Mouse (Mus musculus): ENCODE measurements around the gene Cfap46.

Cfap46 gene

DNA sequence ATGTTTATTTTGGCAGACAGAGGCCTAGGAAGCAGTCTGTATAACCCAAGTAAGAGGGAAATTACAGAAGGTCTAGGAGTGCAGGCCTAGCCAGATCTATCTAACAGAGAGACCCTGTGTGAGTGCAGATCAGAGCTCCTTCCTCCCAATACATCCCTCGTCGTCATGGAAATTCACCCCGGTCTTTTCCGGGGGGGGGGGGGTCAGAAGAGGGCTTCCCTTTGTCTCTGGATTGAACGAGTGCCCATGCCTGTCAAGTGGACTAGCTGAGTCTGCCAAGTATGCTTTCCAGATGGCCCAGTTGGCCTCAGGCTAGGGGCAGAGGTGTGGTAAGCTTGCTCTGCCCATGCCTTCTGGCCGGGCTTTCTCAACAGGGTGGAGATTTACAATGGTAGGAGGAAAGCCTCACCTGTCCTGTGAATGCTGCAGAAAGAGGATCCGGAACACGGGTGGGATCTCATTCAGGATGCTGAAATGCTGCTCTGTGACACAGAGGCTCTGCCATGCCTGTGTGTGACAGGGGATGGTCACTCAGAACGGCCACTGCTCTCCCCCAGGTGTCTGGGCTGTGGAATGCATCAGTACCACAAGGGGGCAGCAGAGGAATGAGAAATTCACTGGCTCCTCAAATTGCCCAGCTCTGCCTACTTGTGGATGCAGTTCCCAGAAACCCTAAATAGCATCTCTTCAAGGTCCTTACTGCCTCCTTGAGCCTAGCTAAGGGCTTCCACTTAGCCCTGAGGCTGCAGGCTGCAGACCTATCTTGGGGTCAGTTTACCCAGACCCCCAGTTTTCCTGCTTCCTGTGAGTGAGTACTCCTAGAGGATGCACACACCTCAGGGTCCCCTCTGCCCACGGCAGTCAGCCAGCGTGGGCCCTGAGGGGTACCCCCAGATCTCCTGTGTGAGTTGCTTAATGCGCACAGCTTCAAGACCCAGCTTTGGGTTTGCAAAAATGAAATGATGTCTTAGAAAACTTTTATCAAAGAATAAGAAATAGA, 67.5 kb downstream of the Cfap46 start:
- Histone ChIP-seq H3K27me3 (ENCODE audit: control insufficient read depth, insufficient read depth, low read length, poor library complexity, severe bottlenecking) (no peaks in the 10 kb centered on the region), H3K36me3 (ENCODE audit: control insufficient read depth, insufficient read depth, low read length, poor library complexity, severe bottlenecking) (no peaks in the 10 kb centered on the region)
- DNase-seq (ENCODE audit: low read depth, low spot score) = peak; percentile 54

- DNase-seq (ENCODE audit: low read depth, low spot score) = no peak
- H3K36me3 ChIP-seq (ENCODE audit: control insufficient read depth, insufficient read depth, low read length, poor library complexity, severe bottlenecking) = no peaks in the 10 kb centered on the region
These were observed 73.3 kb downstream of the Cfap46 start for GRCm38 (mm10) chr7:139610328-139610727.

GRCm38 (mm10) chr7:139595862-139596261, 87.8 kb downstream of the Cfap46 start:
- Histone ChIP-seq H3K36me3 (ENCODE audit: control insufficient read depth, insufficient read depth, low read length, poor library complexity, severe bottlenecking) (no peaks in the 10 kb centered on the region), H3K27me3 (ENCODE audit: control insufficient read depth, insufficient read depth, low read length, poor library complexity, severe bottlenecking) (no peaks in the 10 kb centered on the region)
- no peak for DNase-seq (ENCODE audit: low read depth, low spot score)

More at GRCm38 (mm10) chr7:139610328-139610727, 73.3 kb downstream of the Cfap46 start:
- no peaks in the 10 kb centered on the region for H3K27me3 ChIP-seq (ENCODE audit: control insufficient read depth, insufficient read depth, low read length, poor library complexity, severe bottlenecking)

DNA sequence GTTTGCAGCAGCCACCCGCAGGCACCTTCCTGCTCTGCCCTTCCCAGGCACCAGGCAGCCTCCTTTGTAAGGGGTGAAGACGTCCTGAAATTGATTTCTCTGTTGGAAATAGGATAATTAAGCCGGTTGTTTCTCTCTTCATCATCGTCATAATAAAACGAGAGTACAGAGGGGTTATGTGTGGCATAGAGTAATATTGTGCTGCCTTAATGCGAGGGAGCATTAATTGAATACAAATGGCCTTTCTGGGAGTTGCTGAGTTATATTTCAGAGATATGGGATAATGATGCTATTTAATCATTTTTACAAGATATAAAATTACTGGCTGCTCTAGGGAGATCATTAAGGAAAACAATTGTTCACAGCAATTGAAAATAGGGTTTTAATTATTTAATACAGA, 88.3 kb downstream of the Cfap46 start:
- DNase-seq (ENCODE audit: low read depth, low spot score) = no peak
- Histone ChIP-seq H3K27me3 (ENCODE audit: control insufficient read depth, insufficient read depth, low read length, poor library complexity, severe bottlenecking) (no peaks in the 10 kb centered on the region), H3K36me3 (ENCODE audit: control insufficient read depth, insufficient read depth, low read length, poor library complexity, severe bottlenecking) (no peaks in the 10 kb centered on the region)

- Histone ChIP-seq H3K36me3 (ENCODE audit: control insufficient read depth, insufficient read depth, low read length, poor library complexity, severe bottlenecking) (no peaks in the 10 kb centered on the region), H3K27me3 (ENCODE audit: control insufficient read depth, insufficient read depth, low read length, poor library complexity, severe bottlenecking) (no peaks in the 10 kb centered on the region)
- DNase-seq (ENCODE audit: low read depth, low spot score) = no peak
These were observed 92.3 kb downstream of the Cfap46 start for GRCm38 (mm10) chr7:139591311-139591710.

DNA sequence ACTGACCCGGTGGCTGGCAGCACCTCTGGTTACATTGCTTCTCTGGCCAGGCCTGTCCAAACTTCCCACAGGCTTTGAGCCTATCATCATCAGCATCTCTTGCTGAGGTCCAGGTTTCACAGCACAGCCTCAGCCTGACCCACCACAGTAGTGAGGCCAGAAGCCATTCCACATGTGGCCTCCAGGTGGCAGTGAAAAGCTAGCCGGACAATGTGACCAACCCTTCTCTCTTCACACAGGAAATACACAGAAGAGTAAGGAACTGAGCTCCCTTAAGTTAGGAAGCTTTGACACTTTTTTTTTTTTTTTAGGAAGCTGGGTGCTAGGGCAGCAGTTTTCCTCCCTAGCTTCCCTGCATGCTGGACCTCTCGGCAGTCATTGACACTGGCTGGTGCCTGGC, 93.3 kb downstream of the Cfap46 start:
- DNase-seq (ENCODE audit: low read depth, low spot score) = peak; percentile 36
- Histone ChIP-seq H3K27me3 (ENCODE audit: control insufficient read depth, insufficient read depth, low read length, poor library complexity, severe bottlenecking) (no peaks in the 10 kb centered on the region), H3K36me3 (ENCODE audit: control insufficient read depth, insufficient read depth, low read length, poor library complexity, severe bottlenecking) (no peaks in the 10 kb centered on the region)

DNA sequence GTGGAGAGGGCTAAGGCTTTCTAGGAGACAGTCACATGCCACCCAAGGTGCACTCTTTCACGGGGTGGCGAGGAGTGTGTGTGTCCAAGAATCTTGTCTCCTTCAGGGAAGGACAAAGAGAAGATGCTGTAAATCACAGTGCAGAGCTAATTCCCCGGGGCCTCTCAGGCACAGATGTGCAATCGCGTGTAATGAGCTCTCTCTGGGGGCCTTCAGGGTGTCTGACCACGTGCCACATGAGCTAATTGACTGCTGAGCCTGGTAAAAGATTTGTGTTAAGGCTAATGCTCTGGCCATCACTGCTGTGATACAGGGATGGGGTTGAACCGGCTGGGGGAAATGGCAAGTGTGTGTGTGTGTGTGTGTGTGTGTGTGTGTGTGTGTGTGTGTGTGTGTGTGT, 95.7 kb downstream of the Cfap46 start:
- Histone ChIP-seq H3K36me3 (ENCODE audit: control insufficient read depth, insufficient read depth, low read length, poor library complexity, severe bottlenecking) (no peaks in the 10 kb centered on the region), H3K27me3 (ENCODE audit: control insufficient read depth, insufficient read depth, low read length, poor library complexity, severe bottlenecking) (no peaks in the 10 kb centered on the region)
- DNase-seq (ENCODE audit: low read depth, low spot score) = no peak

DNA sequence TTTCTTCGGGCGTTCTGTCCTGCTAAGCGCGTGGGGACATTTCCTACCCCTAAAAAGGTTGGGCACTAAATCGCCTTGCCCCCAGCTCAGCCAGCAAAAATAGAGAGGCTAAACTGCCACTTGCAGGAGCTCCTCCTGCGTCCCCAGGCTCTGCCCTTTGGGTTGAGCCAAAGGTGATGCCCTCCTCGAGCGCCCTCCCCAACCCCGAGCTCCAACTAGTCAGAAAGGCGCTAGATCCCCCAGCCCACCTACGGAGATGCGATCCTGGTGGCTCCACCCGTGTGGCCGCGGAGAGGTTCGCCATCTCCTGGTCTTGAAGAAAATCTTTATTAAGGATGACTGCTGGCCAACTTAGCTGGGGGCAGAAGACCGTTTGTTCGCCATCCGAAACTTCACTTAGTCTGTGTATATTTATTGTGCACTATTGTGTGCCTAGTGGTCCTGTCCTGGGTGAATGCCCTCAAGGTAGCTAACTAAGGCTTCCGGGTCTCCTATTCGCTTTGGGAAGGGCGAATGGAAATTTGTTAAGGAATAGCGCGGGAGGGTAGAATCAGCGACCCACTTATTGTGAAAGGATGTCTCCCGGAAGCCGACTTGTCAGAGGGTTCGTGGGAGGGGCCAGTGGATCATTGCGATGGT, 98.3 kb downstream of the Cfap46 start:
- no peak for DNase-seq (ENCODE audit: low read depth, low spot score)
- Histone ChIP-seq H3K27me3 (ENCODE audit: control insufficient read depth, insufficient read depth, low read length, poor library complexity, severe bottlenecking) (no peaks in the 10 kb centered on the region; the same call in 1 of the 2 replicates), H3K36me3 (ENCODE audit: control insufficient read depth, insufficient read depth, low read length, poor library complexity, severe bottlenecking) (no peaks in the 10 kb centered on the region)

DNA sequence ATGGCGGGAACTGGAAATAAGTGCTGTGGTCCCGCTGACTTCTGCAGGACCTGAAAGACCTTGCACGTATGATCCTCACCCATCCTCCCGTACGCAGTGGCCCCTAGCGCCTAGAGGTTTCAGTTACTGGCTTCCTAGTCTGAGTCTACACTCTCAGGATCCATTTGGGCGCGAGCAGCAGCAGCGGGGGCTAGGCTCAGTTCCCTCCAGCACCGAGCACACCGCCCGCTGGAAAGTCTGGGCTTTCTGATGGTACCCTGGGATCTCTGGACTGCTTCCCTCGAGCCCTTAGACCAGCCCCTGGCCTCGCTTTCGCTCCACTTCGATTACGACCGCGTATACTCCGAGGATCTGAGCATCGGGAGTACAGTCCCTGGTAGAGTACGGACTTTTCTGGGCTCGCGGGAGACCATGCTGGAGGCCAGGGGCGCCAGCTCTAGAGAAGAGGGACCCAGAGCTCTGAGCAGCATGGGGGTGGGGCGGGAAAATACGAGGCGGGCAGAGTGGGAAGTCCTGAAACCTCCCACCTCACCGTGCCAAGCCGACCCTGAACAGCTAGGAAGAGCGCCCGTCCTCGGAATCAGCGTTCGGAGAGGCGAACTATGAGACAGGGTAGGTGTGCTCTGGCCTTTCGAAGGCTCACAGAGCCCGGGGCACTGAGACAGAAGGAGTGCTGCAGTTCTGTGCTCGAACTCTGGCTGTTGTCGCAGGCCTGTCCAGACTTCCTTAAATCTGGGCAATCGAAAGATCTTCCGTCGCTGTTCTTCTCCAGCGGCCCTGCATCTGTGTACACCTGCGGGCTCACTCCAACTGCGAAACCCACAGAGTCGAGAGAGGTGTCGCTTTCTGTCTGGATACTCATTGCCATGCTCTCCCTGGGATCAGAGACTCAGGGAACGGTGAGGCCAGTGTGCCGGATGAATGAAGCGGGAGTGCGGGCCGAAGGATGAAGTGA, 99.1 kb downstream of the Cfap46 start:
- no peaks in the 10 kb centered on the region; the same call in 1 of the 2 replicates for H3K27me3 ChIP-seq (ENCODE audit: control insufficient read depth, insufficient read depth, low read length, poor library complexity, severe bottlenecking)
- no peak for DNase-seq (ENCODE audit: low read depth, low spot score)
- H3K36me3 ChIP-seq (ENCODE audit: control insufficient read depth, insufficient read depth, low read length, poor library complexity, severe bottlenecking) = no peaks in the 10 kb centered on the region

DNA sequence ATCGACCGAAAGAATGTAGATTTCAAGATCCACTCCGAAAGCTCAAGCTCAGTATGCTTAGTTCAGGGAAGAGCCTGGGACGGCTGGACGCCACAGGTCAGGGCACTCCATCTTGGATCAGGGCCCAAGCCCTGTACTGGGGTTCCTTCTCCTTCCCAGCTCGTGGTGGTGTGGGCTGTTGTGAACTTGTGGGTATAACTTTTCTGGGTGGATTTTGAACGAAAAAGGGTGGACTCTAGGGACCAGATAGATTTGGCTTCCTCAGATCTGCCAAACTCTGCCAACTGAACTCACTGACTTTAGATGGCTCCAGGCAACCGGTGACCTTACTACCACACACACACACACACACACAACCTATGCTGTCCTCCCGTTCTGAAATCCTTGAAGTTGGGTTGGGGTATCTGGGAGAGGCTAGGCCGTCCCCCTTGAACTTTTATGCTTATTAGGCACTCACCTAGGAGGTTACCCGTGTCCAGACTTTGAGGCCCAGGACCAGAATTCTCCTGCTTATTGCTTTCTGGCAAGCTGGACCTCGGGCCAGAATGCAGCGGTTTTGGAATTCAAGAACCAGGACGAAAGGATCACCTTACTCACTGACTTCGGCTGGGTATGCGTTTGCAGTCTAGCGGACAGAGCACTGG, 100.4 kb downstream of the Cfap46 start:
- peaks cover 4% of the 10 kb centered on the region; the same call in 1 of the 2 replicates for H3K36me3 ChIP-seq (ENCODE audit: control insufficient read depth, insufficient read depth, low read length, poor library complexity, severe bottlenecking)

DNA sequence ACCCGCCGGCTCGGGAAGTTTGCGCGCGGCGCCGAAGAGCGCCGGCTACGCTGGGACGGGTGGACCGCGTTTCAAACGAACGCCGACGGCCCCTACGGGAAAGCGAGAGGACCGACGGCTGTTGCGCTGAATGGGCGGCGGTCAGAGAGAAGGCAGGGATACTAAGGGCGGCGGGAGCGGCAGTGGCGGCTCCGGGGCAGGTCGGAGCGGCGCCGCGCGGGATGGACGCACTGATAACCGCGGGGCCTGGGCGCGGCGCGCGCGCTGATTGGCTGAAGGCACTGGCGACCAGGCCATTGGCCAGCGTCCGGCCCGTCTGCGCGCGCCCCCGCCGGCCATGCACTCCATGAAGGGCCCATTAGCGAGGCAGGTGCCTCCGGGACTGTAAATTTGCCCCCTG, 101.0 kb downstream of the Cfap46 start, which contains the start of gene Nkx6-2:
Gene Nkx6-2 (minus strand): TSS at position 203 of the 400 bp plus-strand sequence.
- DNase-seq (ENCODE audit: low read depth, low spot score) = no peak
- Histone ChIP-seq H3K36me3 (ENCODE audit: control insufficient read depth, insufficient read depth, low read length, poor library complexity, severe bottlenecking) (peaks cover 4% of the 10 kb centered on the region; the same call in 1 of the 2 replicates), H3K27me3 (ENCODE audit: control insufficient read depth, insufficient read depth, low read length, poor library complexity, severe bottlenecking) (no peaks in the 10 kb centered on the region; the same call in 1 of the 2 replicates)

More for the DNA sequence above, 100.4 kb downstream of the Cfap46 start:
- no peaks in the 10 kb centered on the region; the same call in 1 of the 2 replicates for H3K27me3 ChIP-seq (ENCODE audit: control insufficient read depth, insufficient read depth, low read length, poor library complexity, severe bottlenecking)
- DNase-seq (ENCODE audit: low read depth, low spot score) = no peak

DNA sequence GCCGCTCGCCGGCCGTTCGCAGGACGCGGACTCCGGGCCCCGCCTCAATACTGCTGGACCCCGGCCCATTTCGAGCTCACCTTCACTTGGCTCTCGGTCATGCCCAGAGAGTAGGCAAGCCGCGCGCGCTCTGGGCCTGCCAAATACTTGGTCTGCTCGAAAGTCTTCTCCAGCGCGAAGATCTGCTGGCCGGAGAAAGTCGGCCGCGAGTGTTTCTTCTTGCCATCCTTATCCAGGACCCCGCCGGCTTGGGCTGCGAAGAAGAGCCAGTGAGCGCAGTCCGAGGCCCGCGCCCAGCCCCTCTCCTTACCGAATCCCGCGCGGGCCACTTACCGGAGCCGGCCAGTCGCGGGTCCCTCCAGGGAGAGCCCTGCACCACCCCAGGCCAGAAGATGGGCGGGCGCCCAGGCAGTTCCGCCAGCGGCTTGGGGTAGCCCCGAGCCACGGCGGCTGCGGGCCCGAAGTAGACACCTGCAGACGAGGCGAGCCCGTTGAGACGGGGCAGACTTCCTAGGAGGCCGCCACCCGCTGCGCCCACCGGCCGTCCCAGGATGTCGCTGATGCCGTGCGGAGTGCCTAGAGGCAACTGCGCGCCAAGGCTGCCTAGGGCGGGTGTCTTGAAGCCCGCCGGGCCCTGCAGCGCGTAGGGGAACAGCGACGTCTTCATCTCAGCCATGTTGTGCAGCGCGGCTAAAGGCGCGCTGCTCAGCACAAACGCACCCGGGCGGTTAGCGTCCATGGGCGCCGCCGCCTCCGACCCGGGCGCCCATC, 101.6 kb downstream of the Cfap46 start:
- H3K27me3 ChIP-seq (ENCODE audit: control insufficient read depth, insufficient read depth, low read length, poor library complexity, severe bottlenecking) = no peaks in the 10 kb centered on the region; the same call in 1 of the 2 replicates
- peaks cover 4% of the 10 kb centered on the region; the same call in 1 of the 2 replicates for H3K36me3 ChIP-seq (ENCODE audit: control insufficient read depth, insufficient read depth, low read length, poor library complexity, severe bottlenecking)
- no peak for DNase-seq (ENCODE audit: low read depth, low spot score)

Measured in splenic B cell, adult 2 months (primary cell).